Mouse (Mus musculus): ENCODE data around the gene Pde4b. TPM values are rescaled to one million over a fixed set of nuclear protein-coding genes. Genes with fewer than 3 reads are reported as not detected.

Pde4b gene
- total and polyA plus RNA-seq, 2 experiments from 2014 or later: 49.7 to 76.2 TPM

DNA sequence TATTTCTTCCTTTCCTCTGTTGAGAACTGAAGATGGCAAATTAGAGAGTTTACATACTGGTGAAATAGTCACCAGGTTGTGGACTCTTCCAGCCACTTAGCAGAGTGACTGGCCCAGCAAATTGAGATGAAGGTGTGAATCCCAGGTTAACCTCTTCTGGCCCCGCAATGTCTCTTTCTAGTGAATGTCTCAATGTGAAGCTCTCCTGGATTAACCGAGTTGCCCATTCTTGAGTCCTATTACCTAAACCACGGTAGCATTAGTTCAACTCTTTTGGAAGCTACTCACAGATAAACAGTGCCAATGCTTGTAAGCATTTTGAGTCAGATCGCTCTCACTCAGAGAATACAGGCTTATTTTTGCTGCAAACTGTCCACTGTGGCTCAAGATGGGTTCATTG, 491.7 kb downstream of the Pde4b start:
- WGBS: 86% methylated on average over 4 of the region's 4 CpGs
- H3K4me3 ChIP-seq (ENCODE audit: low read depth, low read length): no peak overlapping the region
- no peak overlapping the region for H3K9ac ChIP-seq
- ATAC-seq: no peak
- H3K4me1 ChIP-seq (ENCODE audit: insufficient read depth): no peaks in the 10 kb centered on the region
- no peaks in the 10 kb centered on the region for H3K9me3 ChIP-seq (ENCODE audit: low read length)
- H3K4me2 ChIP-seq (ENCODE audit: low read depth): no peak overlapping the region
- DNase-seq: no peak
- no peak overlapping the region for H3K27ac ChIP-seq (ENCODE audit: low read depth, low read length)
- no peak for TF ChIP-seq CTCF (IDR thresholded peaks at IDR 0.05; ENCODE audit: low read depth)
- H3K27me3 ChIP-seq (ENCODE audit: insufficient read depth, low read length): no peaks in the 10 kb centered on the region
- H3K36me3 ChIP-seq (ENCODE audit: insufficient read depth): no peaks in the 10 kb centered on the region

DNA sequence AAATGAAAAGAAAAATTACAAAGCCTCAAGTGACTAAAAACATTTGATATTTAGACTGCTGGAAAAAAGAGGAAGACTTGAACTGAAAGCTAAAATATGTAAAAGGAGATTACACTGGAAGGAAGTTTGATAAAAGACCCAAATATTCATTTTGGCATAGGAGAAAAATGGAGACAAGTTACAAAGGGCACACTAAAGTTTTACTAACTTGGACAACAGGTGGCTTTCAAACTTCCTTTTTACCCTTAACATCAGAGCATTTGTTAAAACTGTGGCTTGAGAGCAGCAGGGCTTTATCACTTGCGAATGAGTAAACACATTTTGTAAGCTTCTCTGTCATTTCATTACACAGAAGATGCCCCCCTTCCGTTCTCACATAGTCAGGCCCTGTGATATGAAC, 492.4 kb downstream of the Pde4b start:
- Histone ChIP-seq H3K27ac (ENCODE audit: low read depth, low read length) (no peak overlapping the region), H3K4me2 (ENCODE audit: low read depth) (no peak overlapping the region), H3K36me3 (ENCODE audit: insufficient read depth) (no peaks in the 10 kb centered on the region), H3K9me3 (ENCODE audit: low read length) (no peaks in the 10 kb centered on the region), H3K4me3 (ENCODE audit: low read depth, low read length) (no peak overlapping the region), H3K9ac (no peak overlapping the region), H3K4me1 (ENCODE audit: insufficient read depth) (0 out of 2 replicates have a peak, but pooled peaks cover under 1% of the 10 kb centered on the region), H3K27me3 (ENCODE audit: insufficient read depth, low read length) (no peaks in the 10 kb centered on the region)
- WGBS: 84% methylated on average over 2 of the region's 2 CpGs
- ATAC-seq: no peak
- no peak for TF ChIP-seq CTCF (IDR thresholded peaks at IDR 0.05; ENCODE audit: low read depth)
- DNase-seq: no peak

DNA sequence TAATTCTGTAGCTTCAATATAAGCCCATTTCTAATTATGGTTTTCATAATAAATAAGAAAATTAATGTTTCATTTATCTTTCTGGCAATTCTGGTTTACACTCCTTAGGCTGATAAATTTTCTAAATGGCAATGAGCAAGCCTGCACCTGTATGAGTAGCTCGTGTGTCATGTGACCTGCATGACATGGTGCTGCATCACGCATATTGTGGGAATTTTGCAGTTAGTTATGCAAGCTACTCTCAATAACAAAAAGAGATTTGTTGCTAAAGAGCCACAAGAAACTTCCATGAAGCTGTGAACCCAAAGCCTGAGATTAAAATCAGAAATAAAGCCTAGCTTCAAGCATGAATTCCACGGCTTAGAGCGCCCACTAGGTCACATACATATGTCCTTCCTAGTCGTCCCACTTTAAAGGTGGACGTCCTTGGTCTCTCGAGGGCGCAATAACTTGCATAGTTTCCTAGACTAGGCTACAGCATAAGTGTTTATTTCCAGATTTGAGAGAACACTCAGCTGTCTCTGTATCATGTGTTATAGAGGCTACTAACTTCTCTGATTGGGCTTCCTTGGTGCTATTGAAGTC, 494.9 kb downstream of the Pde4b start:
- Histone ChIP-seq H3K9me3 (ENCODE audit: low read length) (no peaks in the 10 kb centered on the region), H3K4me3 (ENCODE audit: low read depth, low read length) (no peak overlapping the region), H3K4me2 (ENCODE audit: low read depth) (no peak overlapping the region), H3K4me1 (ENCODE audit: insufficient read depth) (0 out of 2 replicates have a peak, but pooled peaks cover 3% of the 10 kb centered on the region), H3K27ac (ENCODE audit: low read depth, low read length) (no peak overlapping the region), H3K9ac (no peak overlapping the region), H3K27me3 (ENCODE audit: insufficient read depth, low read length) (no peaks in the 10 kb centered on the region), H3K36me3 (ENCODE audit: insufficient read depth) (no peaks in the 10 kb centered on the region)
- ATAC-seq (no peak), DNase-seq (no peak)
- whole genome bisulfite sequencing: 92% methylated on average over 8 of the region's 8 CpGs
- no peak for TF ChIP-seq CTCF (IDR thresholded peaks at IDR 0.05; ENCODE audit: low read depth)

DNA sequence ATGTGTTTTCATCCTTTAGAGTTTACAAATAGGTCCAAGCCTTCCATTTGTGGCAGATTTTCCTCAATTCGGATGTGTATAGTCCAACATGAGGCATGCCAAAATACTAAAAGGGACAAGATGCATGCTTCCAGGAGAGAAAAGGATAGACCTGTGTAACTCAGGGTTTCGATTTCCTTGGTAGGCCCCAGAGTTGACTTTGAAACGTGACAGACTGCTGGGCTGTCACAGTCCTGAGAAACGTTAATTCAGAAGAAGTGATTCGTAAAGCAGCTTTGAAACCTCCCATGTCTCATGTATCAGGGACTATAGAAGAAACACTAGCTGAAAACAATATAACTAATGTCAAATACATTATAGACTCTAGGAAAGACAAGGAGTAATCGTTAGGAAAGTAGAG, 495.6 kb downstream of the Pde4b start:
- no peaks in the 10 kb centered on the region for H3K36me3 ChIP-seq (ENCODE audit: insufficient read depth)
- no peak for ATAC-seq
- WGBS: 81% methylated on average over 6 of the region's 6 CpGs
- no peaks in the 10 kb centered on the region for H3K9me3 ChIP-seq (ENCODE audit: low read length)
- H3K4me1 ChIP-seq (ENCODE audit: insufficient read depth): 0 out of 2 replicates have a peak, but pooled peaks cover 3% of the 10 kb centered on the region
- no peaks in the 10 kb centered on the region for H3K27me3 ChIP-seq (ENCODE audit: insufficient read depth, low read length)
- no peak for TF ChIP-seq CTCF (IDR thresholded peaks at IDR 0.05; ENCODE audit: low read depth)
- no peak overlapping the region for H3K27ac ChIP-seq (ENCODE audit: low read depth, low read length)
- no peak overlapping the region for H3K9ac ChIP-seq
- no peak overlapping the region for H3K4me2 ChIP-seq (ENCODE audit: low read depth)
- DNase-seq: no peak
- H3K4me3 ChIP-seq (ENCODE audit: low read depth, low read length): no peak overlapping the region

DNA sequence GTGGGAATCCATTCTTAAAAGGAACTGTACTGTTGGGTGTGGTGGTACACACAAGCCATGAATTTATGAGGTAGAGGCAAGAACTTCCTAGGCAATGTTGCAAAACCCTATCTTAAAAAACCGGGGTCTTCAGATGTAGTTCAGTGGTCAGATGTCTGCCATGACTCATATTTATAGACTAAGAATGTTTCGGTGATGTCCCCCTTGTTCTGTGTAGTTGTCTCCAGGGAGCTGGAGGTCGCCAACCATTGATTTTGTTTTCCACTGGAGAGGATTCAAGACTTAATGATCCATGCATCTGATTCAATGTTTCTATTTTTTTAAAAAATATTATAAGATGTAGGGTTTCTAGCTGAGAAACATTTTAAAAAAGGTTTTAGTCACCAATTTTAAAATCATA, 496.1 kb downstream of the Pde4b start:
- DNase-seq: no peak

DNA sequence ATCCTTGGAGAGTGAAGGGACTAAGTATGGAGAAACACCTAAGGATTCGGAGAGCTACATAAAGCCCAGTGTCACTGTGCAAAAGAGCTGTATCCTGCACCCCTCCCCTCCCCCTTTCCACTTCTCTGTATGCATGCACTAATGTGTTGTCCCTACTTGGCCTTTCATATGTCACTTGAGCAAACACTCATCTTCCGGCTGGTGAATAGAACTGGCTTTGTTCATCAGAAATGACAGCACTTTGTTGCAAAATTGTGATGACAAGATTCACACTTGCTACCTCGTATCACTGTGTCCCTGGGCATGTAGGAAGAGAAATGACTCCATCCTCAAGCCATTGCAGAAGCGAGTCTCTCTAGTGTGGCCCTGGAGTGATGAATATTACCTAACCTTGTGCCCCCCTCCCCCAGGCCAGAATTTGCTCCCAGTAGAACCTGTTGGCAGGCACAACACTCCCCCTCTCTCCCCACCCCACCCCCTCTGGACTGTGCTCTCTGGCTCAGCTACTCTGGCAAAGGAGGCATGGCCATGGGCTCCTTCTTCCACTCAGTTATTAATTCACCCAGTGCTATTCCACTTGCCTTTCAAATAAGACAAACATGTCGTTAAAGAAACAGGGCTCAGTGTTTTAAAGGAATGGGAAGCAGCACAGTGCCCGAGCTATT, 497.4 kb downstream of the Pde4b start:
- 36% methylated on average over 6 of the region's 6 CpGs for WGBS
- no peaks in the 10 kb centered on the region for H3K9me3 ChIP-seq (ENCODE audit: low read length)
- no peak overlapping the region for H3K4me2 ChIP-seq (ENCODE audit: low read depth)
- H3K4me3 ChIP-seq (ENCODE audit: low read depth, low read length): no peak overlapping the region
- no peak for ATAC-seq
- no peak overlapping the region for H3K27ac ChIP-seq (ENCODE audit: low read depth, low read length)
- no peak for TF ChIP-seq CTCF (IDR thresholded peaks at IDR 0.05; ENCODE audit: low read depth)
- no peak overlapping the region for H3K9ac ChIP-seq
- no peak for DNase-seq
- H3K4me1 ChIP-seq (ENCODE audit: insufficient read depth): peaks cover 11% of the 10 kb centered on the region
- H3K36me3 ChIP-seq (ENCODE audit: insufficient read depth): no peaks in the 10 kb centered on the region
- H3K27me3 ChIP-seq (ENCODE audit: insufficient read depth, low read length): no peaks in the 10 kb centered on the region

More for the DNA sequence above, 496.1 kb downstream of the Pde4b start:
- WGBS: 91% methylated on average over 3 of the region's 3 CpGs
- Histone ChIP-seq H3K4me3 (ENCODE audit: low read depth, low read length) (no peak overlapping the region), H3K9ac (no peak overlapping the region), H3K27ac (ENCODE audit: low read depth, low read length) (no peak overlapping the region), H3K9me3 (ENCODE audit: low read length) (no peaks in the 10 kb centered on the region), H3K4me2 (ENCODE audit: low read depth) (no peak overlapping the region), H3K4me1 (ENCODE audit: insufficient read depth) (peaks cover 5% of the 10 kb centered on the region), H3K36me3 (ENCODE audit: insufficient read depth) (no peaks in the 10 kb centered on the region), H3K27me3 (ENCODE audit: insufficient read depth, low read length) (no peaks in the 10 kb centered on the region)
- TF ChIP-seq CTCF (IDR thresholded peaks at IDR 0.05; ENCODE audit: low read depth): no peak
- no peak for ATAC-seq

DNA sequence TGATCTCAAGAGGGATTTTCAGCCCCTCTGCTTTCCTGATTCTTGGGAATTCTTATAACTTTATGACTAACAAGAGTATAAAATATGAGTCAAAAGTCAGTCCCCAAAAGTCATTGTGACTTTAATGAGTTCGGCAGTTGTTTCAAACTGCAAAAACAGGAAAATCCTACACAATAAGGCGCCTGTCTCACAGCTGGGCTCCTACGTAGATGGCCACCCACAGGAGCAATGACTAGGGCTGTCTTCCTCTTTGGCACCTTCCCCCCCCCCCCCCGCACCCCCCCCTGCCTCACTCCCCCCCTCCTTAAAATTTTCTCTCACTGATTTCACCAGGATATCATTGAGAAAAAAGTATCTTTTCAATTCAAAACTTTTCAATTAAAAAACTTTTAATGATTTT, 498.2 kb downstream of the Pde4b start:
- Histone ChIP-seq H3K27me3 (ENCODE audit: insufficient read depth, low read length) (no peaks in the 10 kb centered on the region), H3K27ac (ENCODE audit: low read depth, low read length) (no peak overlapping the region), H3K4me2 (ENCODE audit: low read depth) (no peak overlapping the region), H3K9ac (no peak overlapping the region), H3K4me1 (ENCODE audit: insufficient read depth) (peaks cover 11% of the 10 kb centered on the region), H3K36me3 (ENCODE audit: insufficient read depth) (no peaks in the 10 kb centered on the region), H3K4me3 (ENCODE audit: low read depth, low read length) (no peak overlapping the region), H3K9me3 (ENCODE audit: low read length) (no peaks in the 10 kb centered on the region)
- no peak for TF ChIP-seq CTCF (IDR thresholded peaks at IDR 0.05; ENCODE audit: low read depth)
- DNase-seq: no peak
- WGBS: 56% methylated on average over 3 of the region's 4 CpGs
- ATAC-seq: no peak
